Comparison of ENCODE assay signal across 8 mouse cellular contexts in genomic region chr12:102758403-102758756, GRCm38 (mm10). TPM values are rescaled to one million over a fixed set of nuclear protein-coding genes. Genes with fewer than 3 reads are reported as not detected.
A peak's percentile ranks its signal among the peaks of the same experiment; 100 is the strongest.
DNase-seq lines count a peak whose midpoint lies in the region; ATAC-seq and TF ChIP-seq lines count a peak whose summit lies in the region.

TSS of gene Gm20604 (minus strand) at chr12:102758672.

- under 1% methylated on average over 10 of the region's 10 CpGs for WGBS in midbrain, embryonic 16.5 days

- H3K27ac ChIP-seq in gastrocnemius, adult 2 months, result peak within 1 kb of the TSS; percentile 93
- peak within 1 kb of the TSS; percentile 92 for H3K27ac ChIP-seq in midbrain, embryonic 16.5 days (ENCODE audit: low read length)

- peak within 1 kb of the TSS; percentile 87 for H3K9ac ChIP-seq in midbrain, embryonic 16.5 days (ENCODE audit: low read depth, low read length)

- no peak for TF ChIP-seq CTCF in gastrocnemius, adult 2 months (IDR thresholded peaks at IDR 0.05)
- no peak for TF ChIP-seq CTCF in C2C12 (IDR thresholded peaks at IDR 0.05; ENCODE audit: control insufficient read depth, insufficient read depth, insufficient read length)

- peaks cover 20% of the 10 kb centered on the region for H3K4me1 ChIP-seq in midbrain, embryonic 16.5 days (ENCODE audit: control insufficient read depth, insufficient read depth, low read length)

- H3K4me2 ChIP-seq in midbrain, embryonic 16.5 days (ENCODE audit: low read length), result peak within 1 kb of the TSS; percentile 91

- peak within 1 kb of the TSS; percentile 82 for H3ac ChIP-seq in C2C12 (ENCODE audit: control insufficient read depth, insufficient read length, low read depth)

- intact Hi-C loops in gastrocnemius, adult 2 months (cut with DNase I), result loop anchor here (5.0 kb wide), 1 partner anchor 119 kb away; the partner anchor contains the start of gene Btbd7
- intact Hi-C loops in gastrocnemius, postnatal 36 days (cut with DNase I), result loop anchor here (2.0 kb wide), 1 partner anchor 118 kb away; no protein-coding TSS in a partner anchor
- intact Hi-C loops in gastrocnemius, postnatal 14 days (cut with DNase I; ENCODE audit: low total_unique reads), result no loop called here

- peak within 1 kb of the TSS; percentile 98 for H3K4me3 ChIP-seq in gastrocnemius, adult 2 months
- H3K4me3 ChIP-seq in C2C12 (ENCODE audit: insufficient read depth, poor library complexity, severe bottlenecking), result peak within 1 kb of the TSS; percentile 79
- H3K4me3 ChIP-seq in midbrain, embryonic 16.5 days (ENCODE audit: low read depth, low read length), result peak within 1 kb of the TSS; percentile 88

- peaks cover 81% of the 10 kb centered on the region for H3K79me2 ChIP-seq in C2C12 (ENCODE audit: control insufficient read depth, insufficient read depth)

- ATAC-seq in erythroid progenitor cell, adult 5-6 weeks (replicated peaks; ENCODE audit: low FRiP score, poor library complexity, severe bottlenecking), result no peak
- no peak for ATAC-seq in midbrain, embryonic 16.5 days

- H3K27me3 ChIP-seq in C2C12 (ENCODE audit: control insufficient read depth, insufficient read depth, insufficient read length), result no peaks in the 10 kb centered on the region
- no peaks in the 10 kb centered on the region for H3K27me3 ChIP-seq in midbrain, embryonic 16.5 days (ENCODE audit: control insufficient read depth, insufficient read depth, low read depth, low read length)

- H3K79me3 ChIP-seq in C2C12 (ENCODE audit: low read depth), result peaks cover 60% of the 10 kb centered on the region

- DNase-seq in gastrocnemius, adult 2 months, result no peak
- no peak for DNase-seq in gastrocnemius, postnatal 36 days
- no peak for DNase-seq in left cerebral cortex, adult 8-10 months (ENCODE audit: low spot score in 2 of 2)
- no peak for DNase-seq in gastrocnemius, adult 18-20 months (ENCODE audit: low spot score)
- no peak for DNase-seq in gastrocnemius, postnatal 14 days

- H3K9me3 ChIP-seq in midbrain, embryonic 16.5 days (replicated peaks; ENCODE audit: control insufficient read depth, low read length, poor library complexity, severe bottlenecking), result no peaks in the 10 kb centered on the region

- peaks cover 7% of the 10 kb centered on the region for H3K36me3 ChIP-seq in C2C12 (ENCODE audit: control insufficient read depth, insufficient read depth)
- H3K36me3 ChIP-seq in midbrain, embryonic 16.5 days (ENCODE audit: control insufficient read depth, insufficient read depth, low read length), result no peaks in the 10 kb centered on the region

TF ChIP-seq in C2C12, 6 proteins besides CTCF, POLR2A, EP300 and RAD21:
- TF ChIP-seq USF1 (IDR thresholded peaks at IDR 0.05; ENCODE audit: low read depth) (no peak), CEBPB (IDR thresholded peaks at IDR 0.05; ENCODE audit: low read depth) (no peak), MAX (IDR thresholded peaks at IDR 0.05) (no peak), MYOG (IDR thresholded peaks at IDR 0.05; ENCODE audit: control insufficient read depth, extremely low read depth, insufficient read length) (no peak), MYOD1 (IDR thresholded peaks at IDR 0.05; ENCODE audit: control insufficient read depth, insufficient read length, low read depth) (no peak), FOSL1 (IDR thresholded peaks at IDR 0.05; ENCODE audit: insufficient read depth, low read length, poor library complexity, severe bottlenecking) (no peak)

RNA-seq across cellular contexts. Expression of gene Gm20604, which starts in this region (rescaled TPM):
- 1 to 10 TPM; 1.9 to 3.7 TPM for total RNA-seq in gastrocnemius, adult 2 months (2021)
- total RNA-seq in gastrocnemius, postnatal 36 days (2021), result 1 to 10 TPM; 2.3 to 2.4 TPM
- 6.0 TPM for polyA plus RNA-seq in C2C12 (2012; fragmentation: generic; extraction: Trizol)
- total RNA-seq in erythroid progenitor cell, adult 5-6 weeks (2015; ENCODE audit: low replicate concordance), result 6.1 and 21.0 TPM in 2 replicates
- total RNA-seq in erythroid progenitor cell, adult 5-6 weeks (2017; ENCODE audit: low replicate concordance), result 9.1 and 12.9 TPM in 2 replicates
- 10 to 100 TPM; 15.1 to 21.1 (median 18.1) TPM for total RNA-seq in left cerebral cortex, adult 8-10 months (2022)
- 50.5 and 50.9 TPM in 2 replicates for polyA plus RNA-seq in midbrain, embryonic 16.5 days (2015; fragmentation: Nextera tagmentation; extraction: Ambion mirVana)
- total RNA-seq in gastrocnemius, adult 18-20 months (2021), result 1 to 10 TPM; 2.9 to 3.1 TPM
- total RNA-seq in gastrocnemius, postnatal 14 days (2021), result 1 to 10 TPM; 3.0 to 3.1 TPM
